Mouse (Mus musculus): ENCODE results near the gene Sap30bp. TPM values are rescaled to one million over a fixed set of nuclear protein-coding genes. Genes with fewer than 3 reads are reported as not detected.

The Sap30bp gene
- total and polyA plus RNA-seq, 2 experiments from 2014 or later: 17.9 to 19.0 TPM

GRCm38 (mm10) chr11:115971016-115971415 lies 37.9 kb downstream of the Sap30bp start:
- H3K36me3 ChIP-seq (replicated peaks; ENCODE audit: control insufficient read depth, insufficient read depth, low read length): peaks cover 9% of the 10 kb centered on the region; the same call in 1 of the 2 replicates
- ATAC-seq (ENCODE audit: insufficient read depth, low read depth) (no peak), DNase-seq (ENCODE audit: low spot score) (no peak)
- H3K27me3 ChIP-seq (ENCODE audit: control insufficient read depth, insufficient read depth, low read length): peaks cover 24% of the 10 kb centered on the region
- no peak overlapping the region for H3K4me2 ChIP-seq (ENCODE audit: low read depth, low read length)
- H3K27ac ChIP-seq (ENCODE audit: low read depth): no peak overlapping the region
- H3K4me1 ChIP-seq (ENCODE audit: control insufficient read depth, insufficient read depth): peaks cover 9% of the 10 kb centered on the region
- 65% methylated on average over 6 of the region's 6 CpGs for WGBS
- H3K4me3 ChIP-seq (ENCODE audit: low read depth, low read length): no peak overlapping the region
- TF ChIP-seq EP300 (IDR thresholded peaks at IDR 0.05; ENCODE audit: low read depth) (no peak), CTCF (IDR thresholded peaks at IDR 0.05; ENCODE audit: low read depth) (no peak)
- H3K9ac ChIP-seq (replicated peaks; ENCODE audit: low read depth, low read length): no peak overlapping the region
- no peaks in the 10 kb centered on the region for H3K9me3 ChIP-seq (replicated peaks; ENCODE audit: control insufficient read depth, low read length)

DNA sequence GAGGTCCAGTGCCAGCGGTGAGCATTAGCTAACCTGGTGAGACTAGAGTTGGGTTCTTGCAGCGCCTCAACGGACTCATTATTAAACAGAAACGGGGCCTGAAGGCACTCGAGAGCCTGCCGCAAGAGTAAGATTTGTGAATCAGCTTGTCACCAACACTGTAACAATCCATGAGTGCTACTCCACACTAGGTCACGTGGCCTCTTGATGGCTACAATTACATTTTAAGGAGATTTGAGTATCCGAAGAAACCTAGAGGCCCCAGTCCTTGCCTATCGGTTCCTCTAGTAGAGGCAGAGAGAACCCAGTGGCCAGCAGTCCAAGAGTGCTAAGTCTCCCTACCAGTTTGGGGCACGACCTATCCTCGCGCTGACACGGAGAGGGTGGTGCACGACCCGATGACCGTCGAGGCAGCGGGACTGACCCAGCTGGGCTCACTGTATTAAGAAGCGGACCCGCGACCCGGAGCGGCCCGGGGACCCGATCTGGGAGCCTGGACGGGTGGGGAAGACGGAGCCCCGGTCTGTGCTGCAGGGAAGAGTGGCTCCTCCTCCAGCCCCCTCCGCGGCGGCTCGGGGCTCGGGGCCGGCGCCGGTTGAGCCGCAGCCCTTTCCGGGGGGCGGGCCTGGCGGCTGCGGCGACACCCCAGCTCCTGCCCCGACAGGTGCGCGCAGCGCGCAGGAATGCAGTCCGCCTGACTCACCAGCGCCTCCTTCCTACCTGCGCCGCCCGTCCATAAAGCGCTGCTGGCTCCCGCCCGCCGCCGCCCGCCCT lies 41.4 kb downstream of the Sap30bp start, which contains the start of gene Itgb4:
Itgb4 (plus strand) TSS at position 401 of the 774 bp plus-strand sequence.
- DNase-seq (ENCODE audit: low spot score) (no peak), ATAC-seq (ENCODE audit: insufficient read depth, low read depth) (peak; percentile 51; the same call in 1 of the 2 replicates)
- WGBS: 16% methylated on average over 33 of the region's 58 CpGs
- H3K4me3 ChIP-seq (ENCODE audit: low read depth, low read length): peak within 1 kb of the TSS; percentile 51
- H3K4me2 ChIP-seq (ENCODE audit: low read depth, low read length): peak within 1 kb of the TSS; percentile 81
- no peak within 1 kb of the TSS for H3K27ac ChIP-seq (ENCODE audit: low read depth)
- H3K27me3 ChIP-seq (ENCODE audit: control insufficient read depth, insufficient read depth, low read length): peaks cover 41% of the 10 kb centered on the region
- no peaks in the 10 kb centered on the region for H3K36me3 ChIP-seq (replicated peaks; ENCODE audit: control insufficient read depth, insufficient read depth, low read length)
- H3K9me3 ChIP-seq (replicated peaks; ENCODE audit: control insufficient read depth, low read length): no peaks in the 10 kb centered on the region
- H3K4me1 ChIP-seq (ENCODE audit: control insufficient read depth, insufficient read depth): peaks cover 9% of the 10 kb centered on the region
- TF ChIP-seq CTCF (IDR thresholded peaks at IDR 0.05; ENCODE audit: low read depth) (no peak), EP300 (IDR thresholded peaks at IDR 0.05; ENCODE audit: low read depth) (no peak)
- H3K9ac ChIP-seq (replicated peaks; ENCODE audit: low read depth, low read length): 0 out of 2 replicates have a peak within 1 kb of the TSS, but pooled peaks have one; percentile 17

GRCm38 (mm10) chr11:115975083-115975420 lies 42.0 kb downstream of the Sap30bp start:
- Histone ChIP-seq H3K4me3 (ENCODE audit: low read depth, low read length) (peak overlapping the region; percentile 51), H3K9me3 (replicated peaks; ENCODE audit: control insufficient read depth, low read length) (no peaks in the 10 kb centered on the region), H3K27ac (ENCODE audit: low read depth) (no peak overlapping the region), H3K9ac (replicated peaks; ENCODE audit: low read depth, low read length) (0 out of 2 replicates have a peak overlapping the region, but pooled peaks have one; percentile 17), H3K36me3 (replicated peaks; ENCODE audit: control insufficient read depth, insufficient read depth, low read length) (no peaks in the 10 kb centered on the region), H3K4me1 (ENCODE audit: control insufficient read depth, insufficient read depth) (peaks cover 9% of the 10 kb centered on the region), H3K27me3 (ENCODE audit: control insufficient read depth, insufficient read depth, low read length) (peaks cover 41% of the 10 kb centered on the region), H3K4me2 (ENCODE audit: low read depth, low read length) (peak overlapping the region; percentile 81)
- ATAC-seq (ENCODE audit: insufficient read depth, low read depth) (no peak), DNase-seq (ENCODE audit: low spot score) (no peak)
- WGBS: 8% methylated on average over 18 of the region's 18 CpGs
- no peak for TF ChIP-seq CTCF (IDR thresholded peaks at IDR 0.05; ENCODE audit: low read depth)
- TF ChIP-seq EP300 (IDR thresholded peaks at IDR 0.05; ENCODE audit: low read depth): no peak

GRCm38 (mm10) chr11:115975544-115975943 lies 42.5 kb downstream of the Sap30bp start:
- Histone ChIP-seq H3K27me3 (ENCODE audit: control insufficient read depth, insufficient read depth, low read length) (peaks cover 41% of the 10 kb centered on the region), H3K9me3 (replicated peaks; ENCODE audit: control insufficient read depth, low read length) (no peaks in the 10 kb centered on the region), H3K4me1 (ENCODE audit: control insufficient read depth, insufficient read depth) (peaks cover 9% of the 10 kb centered on the region), H3K4me3 (ENCODE audit: low read depth, low read length) (0 out of 2 replicates have a peak overlapping the region, but pooled peaks have one; percentile 51), H3K9ac (replicated peaks; ENCODE audit: low read depth, low read length) (no peak overlapping the region), H3K27ac (ENCODE audit: low read depth) (no peak overlapping the region), H3K4me2 (ENCODE audit: low read depth, low read length) (no peak overlapping the region; the same call in 1 of the 2 replicates), H3K36me3 (replicated peaks; ENCODE audit: control insufficient read depth, insufficient read depth, low read length) (no peaks in the 10 kb centered on the region)
- WGBS: 44% methylated on average over 12 of the region's 12 CpGs
- TF ChIP-seq EP300 (IDR thresholded peaks at IDR 0.05; ENCODE audit: low read depth): no peak
- no peak for TF ChIP-seq CTCF (IDR thresholded peaks at IDR 0.05; ENCODE audit: low read depth)
- ATAC-seq (ENCODE audit: insufficient read depth, low read depth): no peak
- DNase-seq (ENCODE audit: low spot score): no peak

DNA sequence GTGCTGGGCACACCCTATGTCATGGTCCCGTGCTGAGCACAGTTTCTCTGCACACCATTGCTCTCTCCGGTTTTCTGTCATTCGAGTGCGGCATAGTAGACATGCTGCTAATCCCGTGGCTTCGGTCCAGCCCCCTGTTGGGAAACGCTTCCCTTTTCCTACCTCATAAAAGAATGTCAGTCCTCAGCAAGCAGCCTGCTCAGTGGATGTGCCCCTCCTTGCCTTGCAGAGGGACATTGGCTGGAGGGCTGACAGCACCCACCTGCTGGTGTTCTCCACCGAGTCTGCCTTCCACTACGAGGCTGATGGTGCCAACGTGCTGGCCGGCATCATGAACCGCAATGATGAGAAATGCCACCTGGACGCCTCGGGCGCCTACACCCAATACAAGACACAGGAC lies 49.4 kb downstream of the Sap30bp start:
- WGBS: 83% methylated on average over 15 of the region's 15 CpGs

More for the DNA sequence above, 49.4 kb downstream of the Sap30bp start:
- H3K4me3 ChIP-seq (ENCODE audit: low read depth, low read length): no peak overlapping the region
- ATAC-seq (ENCODE audit: insufficient read depth, low read depth): no peak
- H3K9ac ChIP-seq (replicated peaks; ENCODE audit: low read depth, low read length): no peak overlapping the region
- no peaks in the 10 kb centered on the region for H3K9me3 ChIP-seq (replicated peaks; ENCODE audit: control insufficient read depth, low read length)
- H3K4me2 ChIP-seq (ENCODE audit: low read depth, low read length): no peak overlapping the region
- no peak overlapping the region for H3K27ac ChIP-seq (ENCODE audit: low read depth)
- peaks cover 9% of the 10 kb centered on the region for H3K27me3 ChIP-seq (ENCODE audit: control insufficient read depth, insufficient read depth, low read length)
- DNase-seq (ENCODE audit: low spot score): no peak
- no peak for TF ChIP-seq CTCF (IDR thresholded peaks at IDR 0.05; ENCODE audit: low read depth)
- TF ChIP-seq EP300 (IDR thresholded peaks at IDR 0.05; ENCODE audit: low read depth): no peak
- H3K36me3 ChIP-seq (replicated peaks; ENCODE audit: control insufficient read depth, insufficient read depth, low read length): no peaks in the 10 kb centered on the region
- H3K4me1 ChIP-seq (ENCODE audit: control insufficient read depth, insufficient read depth): no peaks in the 10 kb centered on the region

All from heart, postnatal 0 days (tissue).